Comparison of ENCODE assay signal across 1 mouse cellular context in the genomic region with DNA sequence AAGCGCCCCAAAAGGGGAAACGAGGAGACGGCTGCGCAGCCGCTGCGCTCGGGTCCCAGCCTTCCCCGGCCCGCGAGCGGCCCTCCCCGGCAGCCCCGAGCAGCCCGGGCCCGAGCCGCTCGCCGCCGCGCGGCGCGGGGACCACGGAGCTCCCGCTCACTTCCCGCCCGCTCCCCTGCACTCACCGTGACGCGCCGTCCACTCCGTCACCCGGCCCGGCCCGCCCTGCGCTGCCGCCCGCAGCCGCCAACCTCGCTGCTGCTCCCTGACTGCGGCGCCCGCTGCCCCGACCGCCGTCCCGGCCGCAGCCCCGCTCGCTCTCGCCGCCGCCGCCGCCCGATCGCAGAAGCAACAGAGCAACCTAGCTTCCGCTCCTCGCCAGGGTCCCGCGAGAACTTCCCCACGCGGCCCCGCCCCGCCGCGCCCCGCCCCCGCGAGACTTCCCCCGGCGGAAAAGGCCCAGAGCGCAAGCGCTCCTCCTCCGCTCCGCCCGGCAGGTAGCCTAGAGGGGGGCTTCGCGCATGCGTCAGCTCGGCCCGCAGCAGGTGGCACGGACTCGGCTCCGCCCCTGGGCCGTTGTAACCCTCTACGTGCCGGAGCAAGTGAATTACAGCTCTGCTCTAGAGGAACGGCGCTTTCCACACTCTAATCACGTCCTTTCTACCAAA.
TF ChIP-seq lines count a peak whose summit lies in the region.

Gene Grb2, minus strand, starts transcription at position 389 of the 668 bp plus-strand sequence.

TF ChIP-seq in MEL, 35 proteins besides CTCF, POLR2A, EP300 and RAD21 (continued from another document):
- no peak for TF ChIP-seq ZNF384 (IDR thresholded peaks at IDR 0.05; ENCODE audit: low read depth, low read length)
- peak; percentile 48; the same call in 1 of the 2 replicates for TF ChIP-seq ETS1 (IDR thresholded peaks at IDR 0.05; ENCODE audit: low read depth, low read length)
- peak; percentile 54; the same call in 1 of the 2 replicates for TF ChIP-seq KAT2A (conservative IDR thresholded peaks at IDR 0.05; ENCODE audit: low read depth, low read length)
- no peak for TF ChIP-seq RCOR1 (IDR thresholded peaks at IDR 0.05; ENCODE audit: low read depth, low read length)
- peak; percentile 6; the same call in 1 of the 2 replicates for TF ChIP-seq MXI1 (IDR thresholded peaks at IDR 0.05; ENCODE audit: low read depth, low read length)
- TF ChIP-seq MAFK (IDR thresholded peaks at IDR 0.05; ENCODE audit: borderline replicate concordance, low read depth, low read length) = no peak
- no peak for TF ChIP-seq SMC3 (IDR thresholded peaks at IDR 0.05; ENCODE audit: low read depth, low read length)
- TF ChIP-seq MAX (IDR thresholded peaks at IDR 0.05; ENCODE audit: low read length) = 0 out of 2 replicates have a peak, but pooled peaks have one; percentile 1
- TF ChIP-seq GATA1 (IDR thresholded peaks at IDR 0.05; ENCODE audit: low read depth, low read length) = no peak
- TF ChIP-seq TCF12 (IDR thresholded peaks at IDR 0.05; ENCODE audit: low read depth, low read length) = peak; percentile 71
- TF ChIP-seq JUND (IDR thresholded peaks at IDR 0.05; ENCODE audit: low read depth, low read length) = no peak
- TF ChIP-seq BHLHE40 (IDR thresholded peaks at IDR 0.05; ENCODE audit: borderline replicate concordance, low read depth, low read length) = no peak
